Mouse (Mus musculus) liver (tissue): ENCODE data around the gene Tomm6.
"Not testable (repeated sequence)": the region's sequence is repeated elsewhere in the genome, so short reads cannot be mapped to it uniquely, and the experiment has no call there.

Source experiments
- DNase-seq: peaks from one replicate; pipeline ENCODE4 v3.0.0-alpha.2; 2020; ENCODE audit warnings: mixed read lengths

Gene Tomm6

DNA sequence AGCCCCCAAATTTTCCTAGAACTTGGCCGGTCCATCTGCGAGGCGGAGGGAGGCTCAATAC is 6.1 kb upstream of the Tomm6 start, which contains the start of gene Gm21981:
Gm21981 (minus strand) TSS at position 14 of the 61 bp plus-strand sequence.
- no peak for DNase-seq

DNA sequence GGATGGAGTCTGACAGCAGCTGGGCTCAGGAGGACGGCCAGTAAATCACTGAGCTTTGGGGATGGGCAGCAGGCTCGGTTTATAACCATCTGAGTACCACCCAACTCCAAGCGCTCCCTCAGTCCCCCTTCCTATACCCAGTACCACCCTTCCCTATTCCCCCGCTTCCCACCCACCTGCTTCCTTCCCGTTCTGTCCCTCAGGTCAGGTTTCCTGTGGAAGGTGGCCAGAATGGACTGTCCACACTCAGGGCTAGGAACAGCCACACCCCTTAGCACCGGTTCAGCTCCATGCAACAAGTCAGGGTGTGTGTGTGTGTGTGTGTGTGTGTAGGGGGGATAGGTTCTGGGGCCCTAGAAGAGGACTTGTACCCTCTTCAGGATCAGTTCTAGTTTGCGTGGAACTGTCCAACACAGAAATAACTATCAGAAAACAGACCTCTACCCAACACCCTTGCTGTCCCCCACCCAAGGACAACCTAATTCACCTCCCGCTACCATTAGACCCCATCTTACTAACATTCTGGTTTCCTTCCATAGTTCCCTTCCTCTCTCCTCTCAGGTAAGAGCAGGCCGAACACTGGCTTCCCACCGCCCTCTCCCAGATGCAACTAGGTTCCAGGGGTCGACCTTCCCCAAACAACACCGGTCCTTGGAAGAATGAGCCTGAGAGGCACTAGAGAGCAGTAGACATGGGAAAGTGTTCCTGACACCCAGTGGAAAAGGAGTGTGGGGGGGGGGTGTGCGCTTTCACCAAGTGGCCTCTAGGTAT is 5.7 kb upstream of the Tomm6 start:
- no peak for DNase-seq

GRCm38 (mm10) chr17:47691650-47692049 is 3.5 kb upstream of the Tomm6 start:
- DNase-seq, result no peak

- no peak for DNase-seq
Observed at GRCm38 (mm10) chr17:47689894-47690293, 1.7 kb upstream of the Tomm6 start.

DNA sequence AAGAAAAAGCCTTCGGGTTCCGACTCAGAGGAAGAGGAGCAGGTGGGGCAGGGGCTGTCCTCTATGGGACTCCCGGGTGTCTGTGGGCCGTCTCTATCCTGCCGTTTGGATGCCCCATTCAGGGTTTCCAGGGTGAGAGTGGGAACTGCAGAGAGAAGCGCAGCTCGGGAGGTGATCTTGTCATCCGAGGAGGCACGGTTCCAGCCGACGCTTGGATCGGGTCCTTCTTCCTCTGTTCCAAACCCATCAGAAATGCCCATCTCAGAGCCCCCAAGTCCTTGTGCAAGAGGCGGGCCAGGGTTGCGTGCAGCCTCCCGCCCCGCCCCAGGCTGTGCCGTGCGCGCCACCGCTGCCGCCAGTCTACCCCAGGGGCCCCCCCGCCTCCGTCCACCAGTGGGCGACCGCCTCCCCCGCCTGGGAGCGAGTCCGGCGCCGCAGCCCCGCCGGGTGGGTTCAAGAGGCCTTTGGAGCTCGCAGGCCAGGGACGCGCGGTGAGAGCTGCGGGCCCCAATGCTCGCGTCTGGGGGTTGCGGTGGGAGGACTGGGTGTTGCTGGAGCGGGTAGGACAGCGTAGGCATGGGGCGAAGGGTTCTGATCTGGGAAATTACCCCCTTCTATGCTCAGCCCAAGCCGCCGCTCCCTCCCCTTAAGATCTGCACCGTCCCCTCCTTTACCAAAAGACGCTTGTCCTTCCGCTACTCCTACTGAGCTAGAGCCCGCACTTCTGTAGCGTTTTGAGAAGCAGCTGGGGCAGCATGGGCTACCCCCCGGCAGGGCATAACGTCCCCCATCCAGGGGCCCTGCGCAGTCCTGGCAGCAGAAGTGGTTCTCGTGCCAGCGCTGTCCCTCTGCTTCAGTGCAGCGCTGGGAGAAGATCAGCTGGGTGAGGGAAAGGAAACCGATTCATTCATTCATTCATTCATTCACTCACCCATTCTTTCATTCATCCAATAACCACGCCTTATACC is 706 bp upstream of the Tomm6 start, which contains the start of gene Frs3:
Frs3 (plus strand) TSS at position 423 of the 968 bp plus-strand sequence.
- peak; percentile 76 for DNase-seq

DNA sequence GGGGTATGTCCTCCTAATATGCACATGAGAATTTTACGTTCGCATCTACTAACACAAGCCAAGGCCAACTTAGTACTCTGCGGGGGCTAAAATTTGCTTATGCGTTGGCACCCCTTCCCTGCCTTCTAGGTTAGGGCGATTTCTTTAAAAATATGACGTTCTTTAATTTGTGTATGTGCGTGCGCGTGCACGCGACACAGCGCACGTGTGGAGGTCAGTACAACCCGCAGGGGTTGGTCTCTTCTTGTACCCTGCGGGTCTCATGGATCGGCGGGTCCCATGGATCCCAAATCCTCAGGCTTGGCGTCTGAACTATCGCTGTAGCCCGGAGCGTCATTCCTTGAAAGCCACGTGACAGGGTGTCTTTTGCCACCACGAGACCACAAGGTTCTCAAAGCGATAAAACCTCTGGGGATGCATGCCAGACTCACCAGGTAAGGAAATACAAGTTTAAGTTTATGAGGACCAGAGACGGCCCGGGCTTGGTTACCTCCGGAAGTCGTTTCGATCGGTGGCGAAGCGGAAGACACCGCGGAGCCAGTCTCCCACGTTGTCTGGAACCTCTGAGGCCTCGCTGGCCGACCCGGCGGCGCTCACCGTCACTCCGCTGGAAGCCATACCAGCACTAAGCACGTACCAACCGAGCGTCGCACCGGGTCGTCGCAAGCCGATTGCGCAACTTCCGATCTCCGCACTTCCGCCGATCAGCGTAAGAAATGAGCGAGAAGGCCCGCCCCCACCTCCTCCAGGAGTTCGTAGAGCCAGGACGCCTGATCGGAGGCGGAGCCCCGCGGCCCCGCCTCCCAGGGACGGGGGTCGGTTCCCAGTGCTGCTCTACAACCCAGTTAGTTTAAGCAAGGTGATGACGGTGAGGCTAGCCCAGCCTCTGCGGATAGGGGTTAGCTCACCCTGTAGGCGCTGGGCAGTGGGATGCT is 510 bp downstream of the Tomm6 start:
- peak; percentile 94 for DNase-seq

DNA sequence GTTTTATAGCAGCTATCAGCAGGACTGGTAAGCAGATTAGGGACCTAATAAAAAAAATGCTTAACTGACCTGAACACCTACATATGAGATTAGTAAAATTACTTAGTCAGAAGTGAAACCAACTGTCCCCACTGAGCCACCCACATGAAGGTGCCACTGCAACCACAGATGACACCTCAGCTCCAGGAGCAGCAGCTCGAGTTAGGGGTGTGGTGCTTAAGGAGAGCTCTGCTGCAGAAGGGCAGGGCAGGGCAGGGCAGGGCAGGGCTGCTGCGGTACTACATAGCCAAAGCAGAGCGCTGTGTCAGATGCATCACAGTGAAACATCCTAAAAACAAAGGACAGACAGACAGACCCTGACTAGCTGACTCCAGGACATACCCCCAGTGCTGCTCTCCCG is 5.3 kb downstream of the Tomm6 start:
- no peak for DNase-seq

GRCm38 (mm10) chr17:47678702-47679101 is 9.5 kb downstream of the Tomm6 start:
- DNase-seq, result no peak

- no peak for DNase-seq
Observed at GRCm38 (mm10) chr17:47678238-47678637, 9.9 kb downstream of the Tomm6 start.

DNA sequence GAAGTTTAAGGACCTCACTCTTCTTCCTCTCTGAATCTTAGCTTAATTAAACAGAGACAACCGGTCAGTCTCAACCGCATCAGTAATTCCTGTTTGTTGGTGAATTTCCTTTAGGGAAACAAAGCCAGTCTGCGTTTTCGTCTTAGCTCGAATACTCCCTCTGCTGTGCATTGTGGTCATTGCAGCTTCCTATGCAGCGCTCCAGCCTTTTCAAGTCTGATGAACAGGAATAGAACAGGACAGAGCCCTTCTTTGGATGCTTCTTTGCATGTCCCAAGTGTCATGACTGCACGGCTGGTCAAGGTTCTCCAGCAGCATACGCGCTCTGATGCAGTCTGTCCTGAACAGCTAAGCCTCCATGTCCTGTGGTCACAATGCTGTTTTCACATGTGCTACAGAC is 11.6 kb downstream of the Tomm6 start:
- peak; percentile 55 for DNase-seq

DNA sequence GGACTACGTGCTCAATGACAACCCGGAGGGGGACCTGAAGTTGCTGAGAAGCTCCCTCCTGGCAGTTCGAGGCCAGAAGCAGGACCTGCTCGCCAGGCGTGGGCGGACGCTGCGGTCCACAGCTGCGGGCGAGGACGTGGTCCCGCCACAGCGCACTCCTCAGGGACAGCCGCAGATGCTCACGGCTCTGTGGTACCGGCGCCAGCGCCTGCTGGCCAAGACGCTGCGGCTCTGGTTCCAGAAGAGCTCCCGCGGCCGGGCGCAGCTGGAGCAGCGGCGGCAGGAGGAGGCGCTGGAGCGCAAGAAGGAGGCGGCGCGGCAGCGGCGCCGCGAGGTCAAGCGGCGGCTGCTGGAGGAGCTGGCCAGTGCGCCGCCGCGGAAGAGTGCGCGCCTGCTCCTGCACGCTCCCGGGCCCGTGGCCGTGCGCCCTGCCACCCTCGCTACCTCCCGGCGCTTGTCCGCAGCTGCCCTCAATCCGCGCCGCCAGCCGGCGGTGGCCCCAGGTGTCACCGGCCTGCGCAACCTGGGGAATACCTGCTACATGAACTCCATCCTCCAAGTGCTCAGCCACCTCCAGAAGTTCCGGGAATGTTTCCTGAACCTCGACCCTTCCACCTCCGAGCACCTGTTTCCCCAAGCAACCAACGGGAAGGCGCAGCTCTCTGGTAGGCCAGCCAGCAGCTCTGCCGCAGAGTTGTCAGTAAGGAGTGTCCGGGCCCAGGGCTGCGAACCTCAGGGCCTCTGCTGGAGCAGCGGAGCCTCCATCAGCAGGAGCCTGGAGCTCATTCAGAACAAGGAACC is 15.7 kb downstream of the Tomm6 start:
- peak; percentile 51 for DNase-seq

GRCm38 (mm10) chr17:47671988-47672310 is 16.2 kb downstream of the Tomm6 start:
- no peak for DNase-seq

DNA sequence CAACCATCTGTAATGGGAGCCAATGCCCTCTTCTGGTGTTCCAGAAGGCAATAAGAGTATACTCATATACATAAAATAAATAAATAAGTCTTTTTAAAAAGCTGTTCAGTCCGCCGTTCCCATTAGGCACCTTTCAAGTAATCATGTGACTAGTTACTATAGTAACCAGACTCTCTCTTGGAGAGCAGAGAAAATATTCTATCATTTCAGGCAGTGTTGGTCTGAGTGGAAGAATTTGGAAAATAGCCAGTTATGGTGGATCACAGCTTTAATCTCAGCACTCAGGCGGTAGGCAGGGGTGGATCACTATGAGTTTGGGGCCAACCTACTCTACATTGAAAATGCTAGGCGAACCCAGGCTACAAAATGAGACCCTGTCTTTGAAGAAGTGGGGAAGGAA is 19.0 kb downstream of the Tomm6 start:
- no peak for DNase-seq

- no peak for DNase-seq
Observed at GRCm38 (mm10) chr17:47664474-47664873, 23.7 kb downstream of the Tomm6 start.

DNA sequence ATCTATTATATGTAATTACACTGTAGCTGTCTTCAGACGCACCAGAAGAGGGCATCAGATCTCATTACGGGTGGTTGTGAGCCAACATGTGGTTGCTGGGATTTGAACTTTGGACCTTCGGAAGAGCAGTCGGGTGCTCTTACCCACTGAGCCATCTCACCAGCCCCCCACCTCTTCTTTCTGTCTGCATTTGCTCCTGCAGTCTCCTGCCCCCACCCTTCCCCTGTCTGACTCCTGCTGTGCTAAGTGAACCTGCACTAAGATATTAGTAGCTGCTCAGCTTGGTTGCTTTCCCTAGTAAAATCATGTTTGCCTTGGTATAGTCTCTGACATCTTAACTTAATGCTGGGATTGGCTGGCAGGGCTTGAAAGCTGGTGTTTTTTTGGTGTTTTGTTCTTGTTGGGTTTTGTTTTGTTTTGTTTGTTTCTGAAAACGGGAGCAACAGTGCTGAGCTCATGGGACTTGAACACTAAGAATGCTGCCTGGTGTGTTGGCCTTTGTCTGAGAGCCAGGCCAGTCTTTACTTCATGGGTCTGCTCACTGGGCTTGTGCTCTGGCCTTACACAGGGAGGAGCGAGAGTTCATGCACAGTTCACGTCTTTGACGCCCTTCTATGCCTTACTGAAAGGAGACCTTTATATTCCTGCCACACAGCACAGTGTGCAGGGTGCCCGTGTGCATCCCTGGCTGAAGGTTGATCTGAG is 25.0 kb downstream of the Tomm6 start:
- no peak for DNase-seq

GRCm38 (mm10) chr17:47658741-47659243 is 29.4 kb downstream of the Tomm6 start:
- no peak for DNase-seq

- DNase-seq, result no peak
Observed at GRCm38 (mm10) chr17:47657901-47658300, 30.3 kb downstream of the Tomm6 start.

- DNase-seq, result no peak
Observed at GRCm38 (mm10) chr17:47655697-47656096, 32.5 kb downstream of the Tomm6 start.

DNA sequence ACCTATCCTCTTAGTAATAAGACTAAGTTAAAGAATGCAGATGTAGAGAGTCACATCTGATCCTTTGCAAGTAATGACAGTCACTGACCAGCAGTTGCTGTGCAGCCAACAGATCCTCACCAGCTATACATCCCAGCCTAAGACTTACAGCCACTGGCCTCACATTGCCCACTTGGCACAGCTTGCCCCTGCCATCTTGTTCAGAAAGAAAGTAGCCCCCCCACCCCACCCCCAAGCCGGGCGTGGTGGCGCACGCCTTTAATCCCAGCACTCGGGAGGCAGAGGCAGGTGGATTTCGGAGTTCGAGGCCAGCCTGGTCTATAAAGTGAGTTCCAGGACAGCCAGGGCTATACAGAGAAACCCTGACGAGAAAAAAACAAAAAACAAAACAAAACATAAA is 33.8 kb downstream of the Tomm6 start:
- not testable (repeated sequence) for DNase-seq

DNA sequence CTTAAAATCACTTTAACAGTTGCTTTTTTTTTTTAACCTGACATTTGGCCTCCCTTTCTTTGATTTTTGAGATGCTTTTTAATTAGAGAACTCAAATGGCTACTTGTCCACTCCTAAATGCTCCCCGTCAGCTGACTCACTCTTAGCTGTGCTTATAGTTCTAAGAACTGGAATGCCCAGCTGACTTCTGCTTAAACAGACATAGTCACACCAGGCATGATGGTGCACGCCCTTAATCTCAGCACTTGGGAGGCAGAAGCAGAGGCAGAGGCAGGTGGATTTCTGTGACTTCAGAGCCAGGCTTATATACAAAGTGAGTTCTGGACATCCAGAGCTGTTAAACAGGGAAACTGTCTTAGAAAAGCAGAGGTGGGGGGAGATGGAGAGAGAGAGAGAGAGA is 36.2 kb downstream of the Tomm6 start:
- no peak for DNase-seq

GRCm38 (mm10) chr17:47648966-47649365 is 39.2 kb downstream of the Tomm6 start:
- no peak for DNase-seq

DNA sequence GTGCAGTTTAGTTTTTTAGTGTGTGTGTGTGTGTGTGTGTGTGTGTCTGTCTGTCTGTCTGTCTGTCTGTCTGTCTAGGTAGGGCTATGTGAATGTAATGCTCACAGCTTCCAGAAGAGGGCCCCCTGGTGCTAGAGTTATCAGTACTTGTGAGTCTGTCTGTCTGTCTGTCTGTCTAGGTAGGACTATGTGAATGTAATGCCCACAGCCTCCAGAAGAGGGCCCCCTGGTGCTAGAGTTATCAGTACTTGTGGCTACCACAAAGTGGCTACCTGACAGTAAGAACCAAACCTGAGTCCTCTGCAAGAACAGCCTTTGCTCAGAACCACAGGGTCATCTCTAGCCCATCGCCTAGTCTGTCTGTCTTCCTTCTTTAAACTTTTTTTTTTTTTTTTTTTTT is 41.5 kb downstream of the Tomm6 start:
- peak; percentile 87 for DNase-seq
